Mouse (Mus musculus): Measurements from ENCODE around the gene Gcg. TPM values are rescaled to one million over a fixed set of nuclear protein-coding genes. Genes with fewer than 3 reads are reported as not detected.

Gcg gene
- polyA plus RNA-seq, 1 experiment = not detected

- Histone ChIP-seq H3K4me3 (replicated peaks) (no peak overlapping the region), H3K9me3 (ENCODE audit: control insufficient read depth, low read length) (no peaks in the 10 kb centered on the region), H3K36me3 (ENCODE audit: control insufficient read depth) (no peaks in the 10 kb centered on the region), H3K4me1 (ENCODE audit: control insufficient read depth) (no peaks in the 10 kb centered on the region), H3K27me3 (ENCODE audit: control insufficient read depth) (no peaks in the 10 kb centered on the region)
- no peak for TF ChIP-seq GATA1 (IDR thresholded peaks at IDR 0.05; ENCODE audit: low read length)
- no peak for TF ChIP-seq TAL1 (IDR thresholded peaks at IDR 0.05; ENCODE audit: low read length)
Observed at GRCm38 (mm10) chr2:62502516-62502915, 19.1 kb upstream of the Gcg start.

- H3K36me3 ChIP-seq (ENCODE audit: control insufficient read depth) = no peaks in the 10 kb centered on the region
- TF ChIP-seq GATA1 (IDR thresholded peaks at IDR 0.05; ENCODE audit: low read length) (no peak), TAL1 (IDR thresholded peaks at IDR 0.05; ENCODE audit: low read length) (no peak)
- no peaks in the 10 kb centered on the region for H3K27me3 ChIP-seq (ENCODE audit: control insufficient read depth)
Observed at GRCm38 (mm10) chr2:62498821-62499220, 15.4 kb upstream of the Gcg start.

GRCm38 (mm10) chr2:62498086-62498485 is 14.6 kb upstream of the Gcg start:
- no peaks in the 10 kb centered on the region for H3K27me3 ChIP-seq (ENCODE audit: control insufficient read depth)
- H3K36me3 ChIP-seq (ENCODE audit: control insufficient read depth) = no peaks in the 10 kb centered on the region
- no peaks in the 10 kb centered on the region for H3K9me3 ChIP-seq (ENCODE audit: control insufficient read depth, low read length)
- no peak for TF ChIP-seq GATA1 (IDR thresholded peaks at IDR 0.05; ENCODE audit: low read length)
- no peak overlapping the region for H3K4me3 ChIP-seq (replicated peaks)
- H3K4me1 ChIP-seq (ENCODE audit: control insufficient read depth) = no peaks in the 10 kb centered on the region

More at GRCm38 (mm10) chr2:62498821-62499220, 15.4 kb upstream of the Gcg start:
- Histone ChIP-seq H3K9me3 (ENCODE audit: control insufficient read depth, low read length) (no peaks in the 10 kb centered on the region), H3K4me3 (replicated peaks) (no peak overlapping the region), H3K4me1 (ENCODE audit: control insufficient read depth) (no peaks in the 10 kb centered on the region)

- no peaks in the 10 kb centered on the region for H3K36me3 ChIP-seq (ENCODE audit: control insufficient read depth)
- no peaks in the 10 kb centered on the region for H3K4me1 ChIP-seq (ENCODE audit: control insufficient read depth)
- TF ChIP-seq GATA1 (IDR thresholded peaks at IDR 0.05; ENCODE audit: low read length) (no peak), TAL1 (IDR thresholded peaks at IDR 0.05; ENCODE audit: low read length) (no peak)
- H3K9me3 ChIP-seq (ENCODE audit: control insufficient read depth, low read length) = no peaks in the 10 kb centered on the region
- no peak overlapping the region for H3K4me3 ChIP-seq (replicated peaks)
- H3K27me3 ChIP-seq (ENCODE audit: control insufficient read depth) = no peaks in the 10 kb centered on the region
Observed at GRCm38 (mm10) chr2:62497333-62498002, 14.0 kb upstream of the Gcg start.

- no peak overlapping the region for H3K4me3 ChIP-seq (replicated peaks)
- TF ChIP-seq TAL1 (IDR thresholded peaks at IDR 0.05; ENCODE audit: low read length) (no peak), GATA1 (IDR thresholded peaks at IDR 0.05; ENCODE audit: low read length) (no peak)
- no peaks in the 10 kb centered on the region for H3K9me3 ChIP-seq (ENCODE audit: control insufficient read depth, low read length)
- no peaks in the 10 kb centered on the region for H3K4me1 ChIP-seq (ENCODE audit: control insufficient read depth)
- no peaks in the 10 kb centered on the region for H3K36me3 ChIP-seq (ENCODE audit: control insufficient read depth)
- no peaks in the 10 kb centered on the region for H3K27me3 ChIP-seq (ENCODE audit: control insufficient read depth)
Observed at GRCm38 (mm10) chr2:62495407-62495806, 12.0 kb upstream of the Gcg start.

GRCm38 (mm10) chr2:62489832-62490231 is 6.4 kb upstream of the Gcg start:
- H3K4me3 ChIP-seq (replicated peaks) = no peak overlapping the region
- H3K9me3 ChIP-seq (ENCODE audit: control insufficient read depth, low read length) = no peaks in the 10 kb centered on the region
- H3K27me3 ChIP-seq (ENCODE audit: control insufficient read depth) = no peaks in the 10 kb centered on the region
- H3K4me1 ChIP-seq (ENCODE audit: control insufficient read depth) = no peaks in the 10 kb centered on the region
- no peak for TF ChIP-seq TAL1 (IDR thresholded peaks at IDR 0.05; ENCODE audit: low read length)
- no peak for TF ChIP-seq GATA1 (IDR thresholded peaks at IDR 0.05; ENCODE audit: low read length)
- H3K36me3 ChIP-seq (ENCODE audit: control insufficient read depth) = no peaks in the 10 kb centered on the region

- Histone ChIP-seq H3K36me3 (ENCODE audit: control insufficient read depth) (no peaks in the 10 kb centered on the region), H3K9me3 (ENCODE audit: control insufficient read depth, low read length) (no peaks in the 10 kb centered on the region), H3K27me3 (ENCODE audit: control insufficient read depth) (no peaks in the 10 kb centered on the region), H3K4me3 (replicated peaks) (no peak overlapping the region), H3K4me1 (ENCODE audit: control insufficient read depth) (no peaks in the 10 kb centered on the region)
- TF ChIP-seq TAL1 (IDR thresholded peaks at IDR 0.05; ENCODE audit: low read length) (no peak), GATA1 (IDR thresholded peaks at IDR 0.05; ENCODE audit: low read length) (no peak)
Observed at GRCm38 (mm10) chr2:62484906-62485305, 1.5 kb upstream of the Gcg start.

- no peak for TF ChIP-seq TAL1 (IDR thresholded peaks at IDR 0.05; ENCODE audit: low read length)
- TF ChIP-seq GATA1 (IDR thresholded peaks at IDR 0.05; ENCODE audit: low read length) = no peak
- H3K9me3 ChIP-seq (ENCODE audit: control insufficient read depth, low read length) = no peaks in the 10 kb centered on the region
- no peaks in the 10 kb centered on the region for H3K36me3 ChIP-seq (ENCODE audit: control insufficient read depth)
- no peaks in the 10 kb centered on the region for H3K27me3 ChIP-seq (ENCODE audit: control insufficient read depth)
- no peak overlapping the region for H3K4me3 ChIP-seq (replicated peaks)
- no peaks in the 10 kb centered on the region for H3K4me1 ChIP-seq (ENCODE audit: control insufficient read depth)
Observed at GRCm38 (mm10) chr2:62480285-62481198, 2.9 kb downstream of the Gcg start.

- Histone ChIP-seq H3K4me3 (replicated peaks) (no peak overlapping the region), H3K4me1 (ENCODE audit: control insufficient read depth) (no peaks in the 10 kb centered on the region), H3K9me3 (ENCODE audit: control insufficient read depth, low read length) (no peaks in the 10 kb centered on the region), H3K36me3 (ENCODE audit: control insufficient read depth) (no peaks in the 10 kb centered on the region), H3K27me3 (ENCODE audit: control insufficient read depth) (no peaks in the 10 kb centered on the region)
- TF ChIP-seq TAL1 (IDR thresholded peaks at IDR 0.05; ENCODE audit: low read length) = no peak
- TF ChIP-seq GATA1 (IDR thresholded peaks at IDR 0.05; ENCODE audit: low read length) = no peak
Observed at GRCm38 (mm10) chr2:62469551-62469950, 13.9 kb downstream of the Gcg start.

Data from erythroblast, embryonic 14.5 days (primary cell).